Mouse (Mus musculus) frontal cortex, adult 2 months (tissue): ENCODE measurements around the gene Tprkb. TPM values are rescaled to one million over a fixed set of nuclear protein-coding genes. Genes with fewer than 3 reads are reported as not detected.
"Not testable (repeated sequence)": the region's sequence is repeated elsewhere in the genome, so short reads cannot be mapped to it uniquely, and the experiment has no call there.

ENCODE experiments used
- DNase-seq, 2 experiments: peaks; one replicate each; pipeline ENCODE4 v3.0.0; 2022; ENCODE audit warnings: low spot score in 1 of 2; ENCODE audit errors: extremely low spot score in 1 of 2
- polyA plus RNA-seq: library from polyadenylated mRNA; depleted of rRNA; stranded (reverse); fragments of >200 nt; gene quantifications from 2 replicates; pipeline ENCODE4 v1.2.3, GENCODE M21; 2012

Gene Tprkb
- polyA plus RNA-seq, 1 experiment: 96.5 TPM

GRCm38 (mm10) chr6:85915539-85916513 is 4.2 kb downstream of the Tprkb start, which contains the start of gene Nat8f1:
TSS of gene Nat8f1 (minus strand) at chr6:85915687.
- peak; percentile 81 to 86 for DNase-seq

GRCm38 (mm10) chr6:85916596-85916995 is 4.9 kb downstream of the Tprkb start:
- no peak for DNase-seq

- not testable (repeated sequence) for DNase-seq
Measured at GRCm38 (mm10) chr6:85918341-85918740, 6.7 kb downstream of the Tprkb start.

GRCm38 (mm10) chr6:85919401-85919800 is 7.7 kb downstream of the Tprkb start:
- no peak for DNase-seq

GRCm38 (mm10) chr6:85923643-85924042 is 12.0 kb downstream of the Tprkb start:
- no peak for DNase-seq

- DNase-seq: no peak
Measured at GRCm38 (mm10) chr6:85926709-85927108, 15.0 kb downstream of the Tprkb start.

GRCm38 (mm10) chr6:85927476-85928464 is 16.1 kb downstream of the Tprkb start:
- no peak for DNase-seq

- no peak for DNase-seq
Measured at GRCm38 (mm10) chr6:85929312-85929711, 17.6 kb downstream of the Tprkb start.

GRCm38 (mm10) chr6:85934047-85934446 is 22.4 kb downstream of the Tprkb start:
- no peak for DNase-seq

- DNase-seq: no peak
Measured at GRCm38 (mm10) chr6:85935646-85936045, 24.0 kb downstream of the Tprkb start.

- peak; percentile 63 to 82 for DNase-seq
Measured at GRCm38 (mm10) chr6:85936508-85937465, 25.1 kb downstream of the Tprkb start.

- no peak for DNase-seq
Measured at GRCm38 (mm10) chr6:85938701-85939100, 27.0 kb downstream of the Tprkb start.

GRCm38 (mm10) chr6:85942469-85942868 is 30.8 kb downstream of the Tprkb start:
- no peak for DNase-seq

- no peak for DNase-seq
Measured at GRCm38 (mm10) chr6:85948549-85948948, 36.9 kb downstream of the Tprkb start.

GRCm38 (mm10) chr6:85957581-85957980 is 45.9 kb downstream of the Tprkb start:
- no peak for DNase-seq

GRCm38 (mm10) chr6:85961101-85962091 is 49.7 kb downstream of the Tprkb start, which contains the start of gene Dusp11:
TSS of gene Dusp11 (minus strand) at chr6:85961667.
- DNase-seq: peak; percentile 88 to 94

GRCm38 (mm10) chr6:85966081-85966480 is 54.4 kb downstream of the Tprkb start:
- not testable (repeated sequence) for DNase-seq

- no peak for DNase-seq
Measured at GRCm38 (mm10) chr6:85966686-85967085, 55.0 kb downstream of the Tprkb start.
